Mouse (Mus musculus) stomach, embryonic 16.5 days (tissue): ENCODE data around the gene Osbp. TPM values are rescaled to one million over a fixed set of nuclear protein-coding genes. Genes with fewer than 3 reads are reported as not detected.
A peak's percentile ranks its signal among the peaks of the same experiment; 100 is the strongest.

Experiments
- ATAC-seq: fragments of 200-750 bp; cut with Nextera tagmentation; 2 replicates; pipeline ENCODE4 v1.8.0; 2017; ENCODE audit warnings: moderate number of reproducible peaks, moderate TSS enrichment; ENCODE audit not compliant: insufficient read depth, low FRiP score
- H3K27ac ChIP-seq: fragments of 300-500 bp; sonication (generic); 2 replicates; pipeline ENCODE4 v1.5.1; 2014; ENCODE audit warnings: low read length
- H3K27me3 ChIP-seq: fragments of 300-500 bp; sonication (generic); 2 replicates; pipeline ENCODE4 v1.6.1; 2014; ENCODE audit warnings: low read length, control low read depth, mixed read lengths; ENCODE audit not compliant: control insufficient read depth, insufficient read depth
- H3K36me3 ChIP-seq: fragments of 300-500 bp; sonication (generic); 2 replicates; pipeline ENCODE4 v1.6.1; 2014; ENCODE audit warnings: low read length; ENCODE audit not compliant: control insufficient read depth, insufficient read depth
- H3K4me1 ChIP-seq: fragments of 300-500 bp; sonication (generic); 2 replicates; pipeline ENCODE4 v1.6.1; 2014; ENCODE audit warnings: low read length, control low read depth, mixed read lengths; ENCODE audit not compliant: control insufficient read depth, insufficient read depth
- H3K4me2 ChIP-seq: fragments of 300-500 bp; sonication (generic); 2 replicates; pipeline ENCODE4 v1.6.1; 2014; ENCODE audit warnings: low read depth, low read length, mixed read lengths
- H3K4me3 ChIP-seq: fragments of 300-500 bp; sonication (generic); replicated peaks from 2 replicates; pipeline ENCODE4 v1.5.1; 2014; ENCODE audit warnings: mild to moderate bottlenecking, low read length
- H3K9ac ChIP-seq: fragments of 300-500 bp; sonication (generic); 2 replicates; pipeline ENCODE4 v1.6.1; 2014; ENCODE audit warnings: low read length
- H3K9me3 ChIP-seq: fragments of 300-500 bp; sonication (generic); replicated peaks from 2 replicates; pipeline ENCODE4 v1.6.1; 2016; ENCODE audit warnings: low read length, control low read depth; ENCODE audit not compliant: control insufficient read depth
- WGBS: fragments of 180-500 bp; shearing (Covaris S2); extraction: QIAGEN DNeasy Blood & Tissue Kit; methylation state at CpG from one replicate; pipeline ENCODE4 v1.1.7; 2014; 5-methylcytosine and 5-hydroxymethylcytosine counted together
- polyA plus RNA-seq: library from polyadenylated mRNA; unstranded; fragments of >200 nt; fragmentation: Nextera tagmentation; extraction: Ambion mirVana; gene quantifications from 2 replicates; pipeline ENCODE4 v1.2.1, GENCODE M21; 2015

Osbp gene
- polyA plus RNA-seq, 1 experiment from 2014 or later, result 4.6 TPM

GRCm38 (mm10) chr19:11956636-11957035, 9.1 kb upstream of the Osbp start:
- no peak for ATAC-seq
- 80% methylated on average over 5 of the region's 5 CpGs for WGBS

DNA sequence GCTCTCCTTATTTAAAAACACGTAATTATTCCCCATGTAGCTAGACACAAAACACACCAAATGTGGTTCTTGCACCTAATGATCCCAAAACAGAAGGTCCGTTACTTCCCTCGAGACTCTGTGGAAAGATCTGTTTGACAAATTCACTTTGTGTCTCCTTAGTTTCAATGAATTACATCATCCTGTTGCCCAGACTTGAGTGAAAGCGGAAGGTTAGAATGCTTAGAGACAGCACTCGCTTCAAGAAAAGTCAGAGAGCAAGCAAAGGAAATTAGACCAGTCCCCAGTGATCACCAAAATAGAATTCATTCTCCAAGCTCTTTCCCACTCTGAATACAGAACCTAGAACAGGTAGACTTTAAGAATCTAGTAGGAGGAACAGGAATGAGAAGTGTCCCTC, 8.3 kb upstream of the Osbp start:
- H3K9me3 ChIP-seq, result no peaks in the 10 kb centered on the region
- 89% methylated on average over 5 of the region's 5 CpGs for WGBS
- H3K9ac ChIP-seq, result no peak overlapping the region
- H3K4me3 ChIP-seq, result no peak overlapping the region
- ATAC-seq, result no peak
- no peaks in the 10 kb centered on the region for H3K27me3 ChIP-seq
- no peaks in the 10 kb centered on the region for H3K4me1 ChIP-seq
- H3K27ac ChIP-seq, result no peak overlapping the region
- H3K36me3 ChIP-seq, result no peaks in the 10 kb centered on the region
- no peak overlapping the region for H3K4me2 ChIP-seq

More at GRCm38 (mm10) chr19:11956636-11957035, 9.1 kb upstream of the Osbp start:
- Histone ChIP-seq H3K4me2 (no peak overlapping the region), H3K9ac (no peak overlapping the region), H3K9me3 (no peaks in the 10 kb centered on the region), H3K36me3 (no peaks in the 10 kb centered on the region), H3K4me3 (no peak overlapping the region), H3K27me3 (no peaks in the 10 kb centered on the region), H3K27ac (no peak overlapping the region), H3K4me1 (no peaks in the 10 kb centered on the region)

DNA sequence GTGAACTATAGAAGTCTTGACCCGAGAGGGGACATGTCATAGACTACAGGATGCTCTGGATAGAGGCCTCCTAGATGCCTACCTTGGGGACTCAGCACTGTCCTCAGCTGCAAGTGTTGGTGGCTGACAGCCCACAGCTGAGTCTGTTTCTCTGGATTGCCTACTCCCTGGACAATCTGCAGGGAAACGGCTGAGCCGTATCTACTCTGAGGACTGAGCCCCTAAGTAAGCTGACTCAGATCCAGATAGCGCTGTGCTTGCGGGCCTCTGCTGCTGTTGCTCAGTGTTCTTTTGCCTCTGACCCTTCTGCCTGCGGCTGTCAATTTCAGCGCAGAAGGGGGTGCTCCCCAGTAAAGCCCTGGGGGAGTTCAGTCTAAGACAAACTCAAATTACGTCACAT, 7.9 kb upstream of the Osbp start:
- no peak for ATAC-seq
- Histone ChIP-seq H3K4me2 (no peak overlapping the region), H3K27me3 (no peaks in the 10 kb centered on the region), H3K9ac (no peak overlapping the region; the same call in 1 of the 2 replicates), H3K36me3 (no peaks in the 10 kb centered on the region), H3K27ac (no peak overlapping the region), H3K4me3 (no peak overlapping the region), H3K4me1 (no peaks in the 10 kb centered on the region), H3K9me3 (no peaks in the 10 kb centered on the region)
- 72% methylated on average over 8 of the region's 8 CpGs for WGBS

DNA sequence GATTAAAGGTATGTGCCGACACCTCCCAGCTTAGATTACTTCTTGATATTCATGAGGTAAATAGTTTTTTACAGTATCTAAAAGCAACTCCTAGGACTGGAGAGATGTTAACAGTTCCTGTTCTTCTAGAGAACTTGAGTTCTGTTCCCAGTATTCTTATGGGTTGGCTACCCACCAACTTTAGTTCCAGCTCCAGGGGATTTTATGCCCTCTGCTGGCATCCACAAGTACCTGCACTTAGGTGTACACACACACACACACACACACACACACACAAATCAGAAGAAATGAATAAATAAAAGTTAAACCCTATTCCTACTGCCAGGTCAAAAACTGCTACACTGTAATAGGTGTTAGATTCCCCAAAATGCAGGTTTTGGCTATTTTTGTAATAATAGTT, 1.5 kb upstream of the Osbp start:
- 97% methylated on average over 1 of the region's 1 CpGs for WGBS
- Histone ChIP-seq H3K9me3 (no peaks in the 10 kb centered on the region), H3K27me3 (no peaks in the 10 kb centered on the region), H3K4me2 (peak overlapping the region; percentile 72; the same call in 1 of the 2 replicates), H3K4me1 (peaks cover 16% of the 10 kb centered on the region), H3K36me3 (no peaks in the 10 kb centered on the region), H3K4me3 (peak overlapping the region; percentile 57; the same call in 1 of the 2 replicates), H3K27ac (no peak overlapping the region), H3K9ac (no peak overlapping the region)
- no peak for ATAC-seq

DNA sequence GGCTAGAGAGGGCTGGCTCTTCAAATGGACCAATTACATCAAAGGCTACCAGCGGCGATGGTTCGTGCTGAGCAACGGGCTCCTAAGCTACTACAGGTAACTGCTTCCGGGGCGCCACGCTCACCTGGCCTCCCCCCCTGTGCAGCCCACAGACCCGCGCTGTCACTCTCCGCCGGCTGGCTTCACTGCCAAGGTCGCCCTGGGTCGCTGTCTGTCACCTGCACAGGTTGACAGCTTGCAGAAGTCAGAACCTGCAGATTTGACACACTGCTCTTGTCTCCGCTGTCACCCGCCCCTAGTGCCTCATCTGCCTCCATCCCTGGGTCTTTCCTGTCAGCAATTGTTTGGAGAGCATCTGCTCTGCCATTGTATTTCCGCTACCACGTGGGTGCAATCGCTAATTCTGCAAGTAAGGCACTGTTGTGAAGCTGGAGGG, 478 bp downstream of the Osbp start:
- Histone ChIP-seq H3K27me3 (no peaks in the 10 kb centered on the region), H3K9ac (peak overlapping the region; percentile 96), H3K4me1 (peaks cover 21% of the 10 kb centered on the region), H3K4me3 (peak overlapping the region; percentile 90), H3K36me3 (no peaks in the 10 kb centered on the region), H3K27ac (peak overlapping the region; percentile 88), H3K9me3 (no peaks in the 10 kb centered on the region), H3K4me2 (peak overlapping the region; percentile 84)
- WGBS, result under 1% methylated on average over 18 of the region's 18 CpGs
- ATAC-seq, result no peak

DNA sequence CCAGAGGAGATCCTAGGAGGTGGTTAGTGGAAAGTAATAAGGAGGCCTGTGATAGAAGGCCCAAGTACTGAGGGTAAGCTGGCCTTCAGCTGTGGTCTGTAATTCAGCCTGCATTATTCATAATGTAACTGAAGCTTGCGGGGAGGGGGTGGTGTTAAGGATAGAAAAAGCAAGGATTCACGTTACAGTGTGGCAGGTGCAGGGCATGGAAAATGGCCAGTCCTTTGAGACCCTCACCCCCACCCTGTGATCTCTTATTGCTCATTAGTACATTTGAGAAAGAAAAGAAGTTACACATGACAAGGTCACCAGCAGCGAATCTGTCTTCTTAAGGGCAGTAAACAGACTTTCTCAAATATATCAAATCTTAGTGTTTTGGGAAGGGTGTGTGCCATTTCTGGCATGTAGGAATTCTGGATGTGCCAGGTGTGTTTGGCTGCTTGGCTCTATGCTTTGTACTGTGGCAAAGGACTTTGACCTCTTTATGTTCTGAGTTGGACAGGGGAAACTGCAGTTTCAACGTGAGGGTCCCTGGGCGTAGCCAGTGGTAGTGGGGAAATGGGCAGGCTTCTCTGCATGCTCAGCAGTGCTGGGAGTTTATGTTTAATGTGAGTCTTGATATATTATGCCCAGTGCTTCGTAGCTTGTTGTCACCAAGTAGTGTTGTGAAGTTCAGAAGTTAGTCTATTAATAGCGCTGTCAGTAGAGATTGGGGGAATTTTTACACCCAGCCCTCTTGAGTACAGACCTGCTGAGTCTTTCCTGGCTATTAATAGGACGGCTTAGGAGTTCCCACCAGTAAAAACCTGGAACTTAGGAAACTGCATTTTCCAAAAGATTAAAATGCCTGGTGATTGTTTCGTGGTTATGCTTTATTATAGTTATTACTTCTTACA, 3.7 kb downstream of the Osbp start:
- no peaks in the 10 kb centered on the region for H3K9me3 ChIP-seq
- H3K4me2 ChIP-seq, result 0 out of 2 replicates have a peak overlapping the region, but pooled peaks have one; percentile 23
- peaks cover 18% of the 10 kb centered on the region for H3K36me3 ChIP-seq
- no peak overlapping the region for H3K9ac ChIP-seq
- peak overlapping the region; percentile 44; the same call in 1 of the 2 replicates for H3K27ac ChIP-seq
- no peak overlapping the region for H3K4me3 ChIP-seq
- no peak for ATAC-seq
- 63% methylated on average over 9 of the region's 9 CpGs for WGBS
- peaks cover 21% of the 10 kb centered on the region for H3K4me1 ChIP-seq
- H3K27me3 ChIP-seq, result no peaks in the 10 kb centered on the region

- no peaks in the 10 kb centered on the region for H3K9me3 ChIP-seq
- no peak overlapping the region for H3K4me2 ChIP-seq
- peaks cover 36% of the 10 kb centered on the region for H3K36me3 ChIP-seq
- H3K27ac ChIP-seq, result peak overlapping the region; percentile 48
- ATAC-seq, result no peak; the same call in 1 of the 2 replicates
- H3K4me3 ChIP-seq, result no peak overlapping the region
- H3K4me1 ChIP-seq, result peaks cover 10% of the 10 kb centered on the region
- 85% methylated on average over 13 of the region's 13 CpGs for WGBS
- H3K9ac ChIP-seq, result no peak overlapping the region
- no peaks in the 10 kb centered on the region for H3K27me3 ChIP-seq
Observed at GRCm38 (mm10) chr19:11973511-11974222, 7.9 kb downstream of the Osbp start.

DNA sequence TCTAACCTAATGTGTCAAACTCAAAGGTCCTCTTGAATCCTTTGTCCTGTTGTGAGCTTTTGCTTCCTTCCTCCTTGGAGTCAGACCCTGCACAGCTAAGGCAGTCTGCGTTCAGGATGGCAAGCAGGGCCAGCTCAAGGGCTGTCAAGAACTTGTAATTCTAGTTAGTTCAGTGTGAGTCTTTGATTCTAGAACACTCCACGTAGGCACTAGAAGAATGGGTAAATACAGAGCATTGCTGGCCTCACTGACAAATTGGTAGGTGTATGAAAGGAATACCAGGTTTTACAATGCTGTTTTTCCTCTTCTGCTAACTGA, 8.4 kb downstream of the Osbp start:
- 0 out of 2 replicates have a peak, but pooled peaks have one; percentile 56 for ATAC-seq
- no peaks in the 10 kb centered on the region for H3K27me3 ChIP-seq
- peaks cover 39% of the 10 kb centered on the region for H3K36me3 ChIP-seq
- no peaks in the 10 kb centered on the region for H3K9me3 ChIP-seq
- H3K27ac ChIP-seq, result peak overlapping the region; percentile 63
- no peak overlapping the region for H3K9ac ChIP-seq
- H3K4me3 ChIP-seq, result no peak overlapping the region
- 68% methylated on average over 2 of the region's 2 CpGs for WGBS
- H3K4me1 ChIP-seq, result peaks cover 6% of the 10 kb centered on the region
- no peak overlapping the region for H3K4me2 ChIP-seq

DNA sequence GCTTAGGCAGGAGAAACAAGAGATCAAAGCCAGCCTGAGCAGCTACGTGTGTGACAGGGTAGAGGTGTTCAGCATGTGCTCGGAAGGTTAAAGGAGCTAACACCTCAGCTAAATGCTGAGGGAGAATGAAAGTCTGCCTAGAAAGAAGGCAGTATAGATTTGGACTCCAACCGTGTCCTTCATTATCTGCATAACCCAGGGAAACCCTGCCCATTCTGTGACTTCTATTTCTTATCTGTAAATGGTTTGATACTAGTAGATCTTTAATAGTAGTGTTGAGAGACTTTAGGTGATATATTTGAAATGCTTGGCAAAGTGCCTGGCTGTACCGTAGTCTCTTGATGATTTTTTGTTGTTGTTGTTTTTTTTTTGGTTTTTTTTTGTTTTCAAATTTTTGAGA, 9.9 kb downstream of the Osbp start:
- peaks cover 45% of the 10 kb centered on the region for H3K36me3 ChIP-seq
- no peak overlapping the region for H3K27ac ChIP-seq
- no peak overlapping the region for H3K4me3 ChIP-seq
- WGBS, result 78% methylated on average over 4 of the region's 4 CpGs
- H3K4me2 ChIP-seq, result no peak overlapping the region
- no peaks in the 10 kb centered on the region for H3K9me3 ChIP-seq
- no peak overlapping the region for H3K9ac ChIP-seq
- H3K4me1 ChIP-seq, result no peaks in the 10 kb centered on the region
- ATAC-seq, result no peak
- H3K27me3 ChIP-seq, result no peaks in the 10 kb centered on the region
